Mouse (Mus musculus): ENCODE measurements around the gene Dnajb12.
A peak's percentile ranks its signal among the peaks of the same experiment; 100 is the strongest.

Gene Dnajb12

GRCm38 (mm10) chr10:59896911-59897331 is 17.6 kb downstream of the Dnajb12 start:
- DNase-seq (ENCODE audit: low read depth, low spot score), result peak; percentile 89

- DNase-seq (ENCODE audit: low read depth, low spot score), result peak; percentile 86
Measured at GRCm38 (mm10) chr10:59897511-59897910, 18.2 kb downstream of the Dnajb12 start.

DNA sequence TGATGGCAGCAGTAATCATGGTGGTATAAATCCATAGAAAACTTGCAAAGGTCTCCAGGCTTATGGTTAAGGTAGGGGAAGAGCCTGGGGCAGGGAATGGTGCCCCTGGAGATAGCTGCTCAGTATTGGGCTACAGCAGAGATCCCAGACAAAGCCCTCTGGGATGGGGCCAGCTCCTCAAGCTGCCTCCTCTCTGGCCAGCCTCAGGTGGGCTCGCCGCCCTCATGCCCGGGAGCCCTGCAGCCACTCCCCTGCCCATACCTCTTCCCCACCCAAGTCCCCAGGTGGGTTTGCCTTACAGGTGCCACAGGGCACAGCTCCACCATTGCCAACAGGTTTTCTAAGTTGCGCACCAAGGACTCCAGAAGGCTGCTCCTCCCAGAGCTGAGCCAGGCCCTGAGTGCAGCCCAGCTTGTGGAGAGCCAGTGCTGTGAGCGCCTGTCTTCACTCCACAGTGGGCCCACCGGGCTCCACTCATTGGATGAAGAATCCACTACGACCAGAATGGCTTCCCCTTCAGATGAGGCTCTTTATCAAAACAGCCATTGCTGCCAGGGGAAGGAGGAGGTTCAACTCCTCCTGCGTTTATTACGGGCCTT is 18.9 kb downstream of the Dnajb12 start:
- DNase-seq (ENCODE audit: low read depth, low spot score), result no peak

DNA sequence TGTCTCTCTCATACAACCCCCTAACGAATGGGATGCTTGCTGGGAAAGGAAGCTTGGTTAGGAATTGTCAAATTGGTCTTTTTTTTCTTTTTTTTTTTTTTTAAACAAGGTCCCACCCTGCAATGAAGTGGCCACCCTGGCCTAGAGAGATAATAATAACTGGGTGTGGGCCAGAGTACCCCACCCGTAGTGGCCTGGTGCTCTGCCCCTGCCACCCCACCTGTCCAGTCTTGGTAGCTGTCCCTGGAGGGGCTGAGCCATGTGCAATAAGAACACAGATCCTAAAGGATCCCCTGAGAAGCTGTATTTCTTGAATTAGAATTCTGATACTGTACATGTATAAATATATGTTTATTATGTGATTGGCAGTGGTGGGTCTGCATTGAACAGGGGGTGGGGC is 19.6 kb downstream of the Dnajb12 start:
- no peak for DNase-seq (ENCODE audit: low read depth, low spot score)

DNA sequence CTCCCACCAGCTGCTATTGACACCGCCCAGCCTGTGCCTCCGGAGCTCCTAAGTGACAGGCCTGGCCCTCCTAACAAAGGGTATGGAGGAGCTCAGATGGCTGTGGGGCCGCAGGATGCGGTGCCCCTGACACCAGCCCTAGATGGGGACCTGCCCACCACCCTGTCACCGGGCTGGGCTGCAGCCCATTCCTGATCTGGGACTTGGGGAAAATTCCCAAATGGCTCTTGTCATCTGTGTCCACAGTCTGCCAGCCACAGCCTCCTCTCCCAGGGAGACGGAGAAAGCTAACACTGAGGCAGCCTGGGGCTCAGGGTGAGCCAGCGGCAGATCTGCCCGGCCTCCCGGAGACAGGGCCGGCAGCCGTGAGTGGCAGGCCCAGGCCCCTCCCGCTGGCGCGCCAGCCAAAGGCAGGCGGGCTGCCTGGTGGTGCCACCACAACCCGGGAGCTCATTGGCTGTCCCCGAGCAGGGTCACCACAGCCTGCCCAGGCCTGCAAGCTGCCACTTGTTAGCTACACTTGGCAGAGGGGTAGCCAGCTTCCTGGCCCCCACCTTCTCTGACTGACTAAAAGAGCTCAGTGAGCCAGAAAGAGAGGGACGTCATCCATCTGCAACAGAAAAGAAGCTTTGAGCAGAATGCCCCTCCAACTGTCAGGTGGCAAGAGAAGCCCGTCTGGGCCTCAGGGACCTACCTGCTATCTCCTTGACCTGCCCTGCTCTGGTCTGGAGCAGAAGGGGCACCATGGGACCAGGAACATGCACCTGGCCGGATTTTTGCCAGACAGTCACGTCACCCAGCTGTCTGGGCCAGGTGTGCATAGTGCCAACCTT is 20.2 kb downstream of the Dnajb12 start:
- DNase-seq (ENCODE audit: low read depth, low spot score), result peak; percentile 94

- DNase-seq (ENCODE audit: low read depth, low spot score), result no peak
Measured at GRCm38 (mm10) chr10:59900174-59900435, 20.7 kb downstream of the Dnajb12 start.

- DNase-seq (ENCODE audit: low read depth, low spot score), result peak; percentile 66
Measured at GRCm38 (mm10) chr10:59900939-59901338, 21.6 kb downstream of the Dnajb12 start.

GRCm38 (mm10) chr10:59901463-59901862 is 22.1 kb downstream of the Dnajb12 start:
- DNase-seq (ENCODE audit: low read depth, low spot score), result peak; percentile 33

GRCm38 (mm10) chr10:59901986-59902605 is 22.7 kb downstream of the Dnajb12 start:
- peak; percentile 31 for DNase-seq (ENCODE audit: low read depth, low spot score)

DNA sequence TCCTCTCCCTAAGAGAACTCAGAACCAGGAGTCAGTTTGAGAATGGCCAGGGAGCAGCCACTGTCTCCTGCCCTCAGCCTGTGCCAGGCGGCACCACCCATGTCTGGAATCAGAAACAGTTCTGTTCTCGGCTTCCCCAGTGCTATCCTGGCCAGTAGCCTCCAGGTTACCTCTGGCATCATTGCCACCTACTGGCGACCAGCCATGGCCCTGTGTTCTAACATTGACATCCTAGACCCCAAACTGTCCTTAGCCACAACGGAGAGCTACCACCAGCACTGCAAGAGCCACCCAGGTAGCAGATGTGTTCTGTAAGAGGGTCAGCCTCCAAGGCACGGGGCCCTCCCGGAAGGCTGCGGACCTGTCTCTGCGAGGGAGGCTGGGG is 23.2 kb downstream of the Dnajb12 start:
- no peak for DNase-seq (ENCODE audit: low read depth, low spot score)

DNA sequence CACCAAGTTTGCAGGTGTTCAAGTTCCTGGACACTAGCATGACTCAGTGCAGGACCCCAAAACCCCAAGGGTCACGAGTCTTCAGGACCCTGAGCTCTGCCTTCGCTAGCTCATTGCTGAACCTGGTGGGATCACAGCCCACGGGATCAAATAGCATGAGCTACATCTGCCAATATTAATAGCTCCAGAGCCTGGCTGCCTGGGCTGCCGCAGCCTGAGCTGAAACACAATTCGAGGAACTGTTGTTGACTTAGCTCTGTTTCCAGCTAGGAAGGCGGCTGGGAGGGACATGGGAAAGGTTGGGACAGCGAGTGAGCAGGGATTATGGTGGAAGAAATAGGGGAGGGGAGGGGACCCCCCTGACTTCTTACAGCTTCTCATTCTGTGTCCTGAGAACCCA is 23.8 kb downstream of the Dnajb12 start:
- DNase-seq (ENCODE audit: low read depth, low spot score), result no peak

DNA sequence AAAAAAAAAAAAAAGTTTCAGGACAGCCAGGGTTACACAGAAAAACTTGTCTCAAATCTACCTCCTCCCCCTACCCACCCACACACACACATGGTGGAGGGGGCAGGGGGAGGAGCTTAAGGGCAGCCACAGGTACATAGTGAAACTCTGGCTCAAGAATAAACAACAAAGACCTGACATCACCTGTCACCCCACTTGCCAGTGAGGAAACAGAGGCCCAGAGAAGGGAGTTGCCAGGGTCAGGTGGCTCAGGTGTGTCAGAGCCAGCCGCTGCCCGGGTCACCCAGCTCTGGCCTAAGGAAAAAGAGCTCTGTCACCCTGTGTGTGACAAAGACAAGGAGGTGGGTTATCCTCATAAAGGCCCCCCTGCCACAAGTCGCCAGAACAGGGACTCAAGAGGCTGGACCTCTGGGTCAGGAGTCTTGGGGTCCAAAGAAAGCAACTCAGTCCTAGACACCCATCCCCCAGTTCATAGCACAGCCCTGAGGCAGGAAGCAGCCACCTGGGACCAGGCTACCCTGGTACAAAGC is 27.8 kb downstream of the Dnajb12 start:
- DNase-seq (ENCODE audit: low read depth, low spot score), result peak; percentile 84

- DNase-seq (ENCODE audit: low read depth, low spot score), result peak; percentile 81
Measured at GRCm38 (mm10) chr10:59907695-59908299, 28.4 kb downstream of the Dnajb12 start.

DNA sequence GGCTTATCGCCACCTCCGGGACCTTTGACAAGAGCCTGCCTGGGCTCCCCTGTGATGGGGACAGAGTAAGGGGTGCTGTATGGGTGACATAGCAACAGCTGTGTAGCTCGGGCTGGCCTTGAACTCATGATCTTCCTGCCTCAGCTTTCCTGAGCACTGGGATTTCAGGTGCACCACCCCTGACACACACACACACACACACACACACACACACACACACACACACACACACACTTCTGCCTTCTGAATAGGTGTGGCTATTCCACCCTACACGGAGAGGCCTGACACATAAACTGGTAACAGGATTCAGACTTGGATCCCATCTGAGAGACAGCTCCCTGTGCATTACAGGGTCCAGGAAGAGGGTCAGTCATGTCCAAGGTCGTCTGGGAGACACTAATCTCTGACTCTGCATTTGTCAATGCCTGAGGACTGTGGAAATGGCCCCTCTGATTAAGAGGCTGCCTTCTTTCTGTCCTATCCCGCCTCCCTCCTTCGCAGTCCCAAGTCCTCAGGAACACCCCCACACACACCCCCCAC is 29.5 kb downstream of the Dnajb12 start:
- peak; percentile 31 for DNase-seq (ENCODE audit: low read depth, low spot score)

GRCm38 (mm10) chr10:59909357-59909847 is 30.0 kb downstream of the Dnajb12 start:
- DNase-seq (ENCODE audit: low read depth, low spot score), result peak; percentile 37

DNA sequence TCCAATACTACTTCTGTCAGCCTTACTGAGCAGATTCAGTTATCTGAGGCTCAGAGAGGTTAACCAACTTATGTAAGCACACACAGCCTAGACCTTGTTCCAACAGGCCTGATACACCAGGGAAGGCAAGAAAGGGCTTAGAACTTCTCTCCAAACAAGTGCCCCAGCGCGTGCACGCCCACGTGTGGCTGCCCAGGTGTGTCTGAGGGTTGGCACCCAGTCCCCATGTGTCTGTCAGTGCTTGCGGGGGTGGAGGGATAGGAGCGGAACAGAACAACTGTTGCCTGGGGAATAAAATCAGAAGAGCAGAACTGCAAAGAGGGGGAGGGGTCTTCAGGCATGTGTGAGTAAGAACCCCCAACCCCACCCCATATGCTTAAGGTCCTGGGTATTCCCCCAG is 31.7 kb downstream of the Dnajb12 start:
- DNase-seq (ENCODE audit: low read depth, low spot score), result peak; percentile 86

GRCm38 (mm10) chr10:59911561-59912198 is 32.3 kb downstream of the Dnajb12 start:
- peak; percentile 42 for DNase-seq (ENCODE audit: low read depth, low spot score)

- DNase-seq (ENCODE audit: low read depth, low spot score), result no peak
Measured at GRCm38 (mm10) chr10:59915196-59915962, 36.0 kb downstream of the Dnajb12 start.

- no peak for DNase-seq (ENCODE audit: low read depth, low spot score)
Measured at GRCm38 (mm10) chr10:59916159-59916558, 36.8 kb downstream of the Dnajb12 start.

- DNase-seq (ENCODE audit: low read depth, low spot score), result peak; percentile 45
Measured at GRCm38 (mm10) chr10:59916649-59917048, 37.3 kb downstream of the Dnajb12 start.
